Mouse (Mus musculus): ENCODE results near the gene Smg6.
A peak's percentile ranks its signal among the peaks of the same experiment; 100 is the strongest.

Gene Smg6

GRCm38 (mm10) chr11:75213372-75214080 lies 287.9 kb downstream of the Smg6 start:
- Histone ChIP-seq H3K27me3 (ENCODE audit: insufficient read depth, low read length) (peaks cover 32% of the 10 kb centered on the region), H3K36me3 (ENCODE audit: insufficient read depth, low read length) (no peaks in the 10 kb centered on the region), H3K4me1 (replicated peaks; ENCODE audit: low read depth, low read length) (peaks cover 63% of the 10 kb centered on the region), H3K9me3 (ENCODE audit: low read length) (no peaks in the 10 kb centered on the region), H3K4me3 (replicated peaks; ENCODE audit: low read length) (peak overlapping the region; percentile 66)
- TF ChIP-seq NANOG (IDR thresholded peaks at IDR 0.05; ENCODE audit: borderline replicate concordance, low read length): no peak
- no peak for TF ChIP-seq POU5F1 (IDR thresholded peaks at IDR 0.05; ENCODE audit: borderline replicate concordance, low read length)
- no peak for TF ChIP-seq CTCF (conservative IDR thresholded peaks at IDR 0.05; ENCODE audit: low read length)

Measured in E14TG2a.4 (cell line).